Mouse (Mus musculus) mammary gland, adult 2 months (tissue): ENCODE results near the gene Map2. TPM values are rescaled to one million over a fixed set of nuclear protein-coding genes. Genes with fewer than 3 reads are reported as not detected.

ENCODE experiments used
- polyA plus RNA-seq: library from polyadenylated mRNA; depleted of rRNA; stranded (reverse); fragments of >200 nt; gene quantifications from 2 replicates; pipeline ENCODE4 v1.2.3, GENCODE M21; 2012; ENCODE audit warnings: low replicate concordance; rRNA removed

Map2 gene
- 9.3 and 12.5 TPM in 2 replicates for polyA plus RNA-seq

GRCm38 (mm10) chr1:66175041-66175665 lies at the start of gene Map2:
TSS of gene Map2 (plus strand) at chr1:66175273.

GRCm38 (mm10) chr1:66467821-66468703 lies 293.0 kb downstream of the Map2 start, which contains the start of gene Unc80:
TSS of gene Unc80 (plus strand) at chr1:66468367.

Other genes starting within 250 kb of the Map2 start
- not detected in 2 replicates for gene Crygf, start 248.8 kb upstream of the Map2 start, polyA plus RNA-seq